Mouse (Mus musculus): ENCODE measurements at regions not wholly inside any gene's neighbourhood (a gene's known extent, or its start where the extent isn't known, plus 50 kb on each side); places are given as distances from the start of the nearest gene placed in this dataset.

- Histone ChIP-seq H3K36me3 (replicated peaks) (no peaks in the 10 kb centered on the region), H3K4me3 (no peak overlapping the region), H3K9me3 (no peaks in the 10 kb centered on the region), H3K27me3 (replicated peaks; ENCODE audit: low read depth, poor library complexity, severe bottlenecking) (no peaks in the 10 kb centered on the region), H3K27ac (replicated peaks) (no peak overlapping the region), H3K4me1 (no peaks in the 10 kb centered on the region)
- DNase-seq (ENCODE audit: low spot score) = no peak
- 71% methylated on average over 2 of the region's 2 CpGs for WGBS
These were observed 288.2 kb upstream of the Kcnh7 start for GRCm38 (mm10) chr2:63472248-63472647.

GRCm38 (mm10) chr2:63459112-63459511 is 275.0 kb upstream of the Kcnh7 start:
- 83% methylated on average over 2 of the region's 2 CpGs for WGBS
- Histone ChIP-seq H3K9me3 (no peaks in the 10 kb centered on the region), H3K36me3 (replicated peaks) (no peaks in the 10 kb centered on the region), H3K4me3 (no peak overlapping the region), H3K27ac (replicated peaks) (no peak overlapping the region), H3K27me3 (replicated peaks; ENCODE audit: low read depth, poor library complexity, severe bottlenecking) (no peaks in the 10 kb centered on the region), H3K4me1 (no peaks in the 10 kb centered on the region)
- DNase-seq (ENCODE audit: low spot score) = no peak

GRCm38 (mm10) chr2:63454263-63455011 is 270.4 kb upstream of the Kcnh7 start:
- WGBS = 77% methylated on average over 10 of the region's 10 CpGs
- Histone ChIP-seq H3K4me3 (no peak overlapping the region), H3K4me1 (no peaks in the 10 kb centered on the region), H3K36me3 (replicated peaks) (no peaks in the 10 kb centered on the region), H3K27ac (replicated peaks) (no peak overlapping the region), H3K27me3 (replicated peaks; ENCODE audit: low read depth, poor library complexity, severe bottlenecking) (no peaks in the 10 kb centered on the region), H3K9me3 (no peaks in the 10 kb centered on the region)
- DNase-seq (ENCODE audit: low spot score) = no peak

- no peaks in the 10 kb centered on the region for H3K9me3 ChIP-seq
- no peak overlapping the region for H3K27ac ChIP-seq (replicated peaks)
- no peak overlapping the region for H3K4me3 ChIP-seq
- 73% methylated on average over 1 of the region's 1 CpGs for WGBS
- H3K36me3 ChIP-seq (replicated peaks) = no peaks in the 10 kb centered on the region
- H3K4me1 ChIP-seq = no peaks in the 10 kb centered on the region
- H3K27me3 ChIP-seq (replicated peaks; ENCODE audit: low read depth, poor library complexity, severe bottlenecking) = no peaks in the 10 kb centered on the region
- no peak for DNase-seq (ENCODE audit: low spot score)
These were observed 268.8 kb upstream of the Kcnh7 start for GRCm38 (mm10) chr2:63452891-63453290.

GRCm38 (mm10) chr2:63452164-63452563 is 268.1 kb upstream of the Kcnh7 start:
- H3K27me3 ChIP-seq (replicated peaks; ENCODE audit: low read depth, poor library complexity, severe bottlenecking) = no peaks in the 10 kb centered on the region
- DNase-seq (ENCODE audit: low spot score) = no peak
- H3K27ac ChIP-seq (replicated peaks) = no peak overlapping the region
- no peak overlapping the region for H3K4me3 ChIP-seq
- no peaks in the 10 kb centered on the region for H3K36me3 ChIP-seq (replicated peaks)
- H3K4me1 ChIP-seq = no peaks in the 10 kb centered on the region
- 84% methylated on average over 1 of the region's 1 CpGs for WGBS
- H3K9me3 ChIP-seq = no peaks in the 10 kb centered on the region

- no peak for DNase-seq (ENCODE audit: low spot score)
- no peaks in the 10 kb centered on the region for H3K27me3 ChIP-seq (replicated peaks; ENCODE audit: low read depth, poor library complexity, severe bottlenecking)
- H3K9me3 ChIP-seq = no peaks in the 10 kb centered on the region
- no peak overlapping the region for H3K27ac ChIP-seq (replicated peaks)
- H3K36me3 ChIP-seq (replicated peaks) = no peaks in the 10 kb centered on the region
- H3K4me1 ChIP-seq = no peaks in the 10 kb centered on the region
- H3K4me3 ChIP-seq = no peak overlapping the region
These were observed 250.2 kb upstream of the Kcnh7 start for GRCm38 (mm10) chr2:63434327-63434726.

GRCm38 (mm10) chr2:63405405-63405804 is 221.3 kb upstream of the Kcnh7 start:
- no peak for DNase-seq (ENCODE audit: low spot score)
- 93% methylated on average over 1 of the region's 1 CpGs for WGBS

More at GRCm38 (mm10) chr2:63405405-63405804, 221.3 kb upstream of the Kcnh7 start:
- H3K9me3 ChIP-seq = no peaks in the 10 kb centered on the region
- H3K4me3 ChIP-seq = no peak overlapping the region
- no peaks in the 10 kb centered on the region for H3K36me3 ChIP-seq (replicated peaks)
- no peaks in the 10 kb centered on the region for H3K4me1 ChIP-seq
- no peak overlapping the region for H3K27ac ChIP-seq (replicated peaks)
- no peaks in the 10 kb centered on the region for H3K27me3 ChIP-seq (replicated peaks; ENCODE audit: low read depth, poor library complexity, severe bottlenecking)
